ENCODE assay signal across 30 mouse cellular contexts in genomic region chr16:90804466-90804865, GRCm38 (mm10). TPM values are rescaled to one million over a fixed set of nuclear protein-coding genes. Genes with fewer than 3 reads are reported as not detected.
"Had no signal": no experiment of that assay in that cellular context is flagged by ENCODE, and none has a peak within 500 bp of the region (broad histone marks: within the 10 kb centered on the region; RNA-seq: fewer than 3 reads in every experiment).

No protein-coding gene starts in this region.

- H3K27me3 ChIP-seq: heart, embryonic 13.5 days; heart, embryonic 15.5 days; hindbrain, embryonic 12.5 days; intestine, embryonic 15.5 days; kidney, embryonic 15.5 days; limb, embryonic 13.5 days; limb, embryonic 15.5 days; liver, embryonic 13.5 days; liver, embryonic 15.5 days had no signal

- H3K9ac ChIP-seq: heart, embryonic 13.5 days; heart, embryonic 15.5 days; hindbrain, embryonic 12.5 days; hindbrain, embryonic 14.5 days; intestine, embryonic 15.5 days; kidney, embryonic 15.5 days; limb, embryonic 13.5 days; limb, embryonic 15.5 days; liver, embryonic 13.5 days; liver, embryonic 15.5 days had no signal

- H3K27ac ChIP-seq: heart, adult 2 months; heart, embryonic 13.5 days; heart, embryonic 15.5 days; hindbrain, embryonic 10.5 days; hindbrain, embryonic 12.5 days; hindbrain, embryonic 14.5 days; intestine, embryonic 15.5 days; kidney, embryonic 15.5 days; kidney, postnatal 0 days; limb, embryonic 13.5 days; limb, embryonic 15.5 days; liver, embryonic 13.5 days; liver, embryonic 15.5 days had no signal

- ATAC-seq: hindbrain, embryonic 16.5 days; inflammation-experienced regulatory T-cells, adult 6 months; intestine, embryonic 15.5 days; intestine, postnatal 0 days had no signal

- H3K4me2 ChIP-seq: heart, embryonic 11.5 days; heart, embryonic 13.5 days; heart, embryonic 15.5 days; hindbrain, embryonic 12.5 days; hindbrain, embryonic 14.5 days; intestine, embryonic 15.5 days; kidney, embryonic 15.5 days; limb, embryonic 13.5 days; limb, embryonic 15.5 days; liver, embryonic 11.5 days; liver, embryonic 13.5 days; liver, embryonic 15.5 days had no signal

- DNase-seq: gastrocnemius, postnatal 14 days; gastrocnemius, postnatal 36 days; heart, adult 11 months; heart, adult 2 months; heart, postnatal 4 days; kidney, adult 2 months; kidney, adult 9 months; kidney, postnatal 14 days; kidney, postnatal 36 days; layer of hippocampus, adult 9-11 months; layer of hippocampus, postnatal 36 days; left cerebral cortex, postnatal 4 days; liver, embryonic 13.5 days; lung, adult 18-20 months had no signal

- H3K4me1 ChIP-seq: intestine, embryonic 15.5 days had no signal

- H3K4me3 ChIP-seq: heart, adult 2 months; heart, embryonic 13.5 days; heart, embryonic 15.5 days; hindbrain, embryonic 10.5 days; hindbrain, embryonic 12.5 days; intestine, embryonic 15.5 days; kidney, embryonic 15.5 days; limb, embryonic 13.5 days; limb, embryonic 15.5 days; liver, embryonic 13.5 days; liver, embryonic 15.5 days had no signal

- H3K9me3 ChIP-seq: heart, embryonic 13.5 days; heart, embryonic 15.5 days; hindbrain, embryonic 10.5 days; hindbrain, embryonic 12.5 days; intestine, embryonic 15.5 days; kidney, embryonic 15.5 days; limb, embryonic 13.5 days; limb, embryonic 15.5 days; liver, embryonic 13.5 days; liver, embryonic 15.5 days had no signal

RNA-seq across cellular contexts. Expression of gene Eva1c, which starts 22.1 kb away (rescaled TPM):
- polyA plus RNA-seq: inflammation-experienced regulatory T-cells, adult 6 months had no signal
